Mouse (Mus musculus): ENCODE results near the gene Gm39566.

The Gm39566 gene

GRCm38 (mm10) chr11:69797924-69798323, 17.2 kb downstream of the Gm39566 start:
- DNase-seq (ENCODE audit: low read depth, low spot score) = no peak

DNA sequence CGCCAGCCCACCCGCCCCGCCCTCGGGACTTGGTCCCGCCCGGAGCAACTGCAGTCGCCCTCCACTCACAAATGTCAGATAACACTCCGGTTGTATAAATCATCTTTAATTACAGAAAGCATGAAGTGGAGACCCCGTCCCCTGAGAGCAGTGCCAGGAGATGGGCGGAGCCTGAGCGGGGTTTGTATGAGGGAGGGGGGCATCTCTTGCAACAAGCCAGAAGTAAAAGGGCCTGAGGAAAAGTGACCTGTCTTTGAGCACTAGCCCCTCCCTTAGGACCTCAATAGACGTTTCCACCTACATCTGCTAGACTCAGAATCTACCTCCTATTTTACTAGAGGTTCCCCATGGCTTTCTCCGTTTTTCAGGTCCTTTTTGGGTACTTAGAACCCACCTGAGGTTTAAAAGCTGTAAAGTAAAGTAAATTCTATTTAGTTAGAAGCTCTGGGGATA, 19.1 kb downstream of the Gm39566 start:
- DNase-seq (ENCODE audit: low read depth, low spot score) = no peak

DNA sequence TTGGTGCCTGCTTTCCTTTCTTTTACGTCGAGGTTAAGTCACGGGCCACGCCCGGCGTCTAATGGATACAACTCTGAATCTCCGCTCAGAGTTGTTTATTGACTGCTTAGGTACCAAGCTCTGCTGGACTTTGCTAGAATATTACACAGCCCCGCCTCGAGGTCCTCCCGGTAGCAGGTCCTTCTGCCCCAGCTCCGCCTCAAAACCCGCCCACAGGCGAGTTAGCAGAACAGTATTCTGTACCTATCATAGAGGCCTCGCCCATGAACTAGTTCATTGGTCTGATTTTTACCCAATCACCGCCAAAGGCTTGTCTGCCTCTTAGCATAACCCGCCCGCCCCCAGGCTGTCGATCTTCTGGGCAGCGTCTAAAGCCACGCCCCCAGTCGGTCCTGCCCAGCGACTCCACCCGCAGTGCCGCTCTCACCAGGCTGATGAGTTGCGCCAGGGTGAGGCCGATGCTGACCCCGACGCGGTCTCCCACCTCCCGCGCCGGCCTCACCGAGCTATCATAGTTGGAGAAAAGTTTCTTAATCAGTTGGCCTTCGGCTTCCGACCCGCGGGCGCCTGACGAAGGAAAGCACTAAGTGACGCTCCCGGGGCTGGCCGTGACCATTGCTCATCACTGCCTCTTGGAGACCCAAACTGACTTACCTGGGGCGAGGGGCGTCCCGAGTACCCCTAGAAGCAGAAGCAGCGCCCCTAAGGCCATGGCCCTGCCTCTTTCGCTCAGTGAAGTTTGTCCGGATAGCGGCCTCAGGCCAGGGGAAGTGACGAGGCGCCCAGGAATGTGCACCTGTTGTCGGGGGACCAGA, 19.7 kb downstream of the Gm39566 start, which contains the start of gene Chrnb1:
TSS of gene Chrnb1 (minus strand) at position 776 of the 815 bp plus-strand sequence.
- DNase-seq (ENCODE audit: low read depth, low spot score) = peak; percentile 98

DNA sequence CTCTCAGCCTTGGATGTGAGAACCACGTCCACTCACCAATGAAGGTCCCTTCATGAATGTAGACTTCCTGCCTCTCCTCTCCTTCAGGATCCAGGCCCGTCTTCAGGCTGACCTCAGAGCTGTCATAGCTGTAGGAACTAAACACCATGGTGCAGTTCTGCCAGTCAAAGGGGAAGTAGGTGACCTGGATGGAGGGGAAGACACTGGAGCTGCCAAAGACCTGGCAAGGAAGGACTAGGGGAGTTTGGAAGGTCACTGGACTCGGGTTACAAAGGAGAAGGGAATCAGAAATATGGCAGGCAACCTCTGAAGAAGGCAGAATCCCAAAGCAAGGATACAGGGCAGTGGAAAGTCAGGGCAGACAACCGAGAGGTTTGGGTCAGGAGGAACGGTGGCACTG, 21.7 kb downstream of the Gm39566 start:
- no peak for DNase-seq (ENCODE audit: low read depth, low spot score)

- no peak for DNase-seq (ENCODE audit: low read depth, low spot score)
Measured at GRCm38 (mm10) chr11:69791420-69791819, 23.7 kb downstream of the Gm39566 start.

- peak; percentile 41 for DNase-seq (ENCODE audit: low read depth, low spot score)
Measured at GRCm38 (mm10) chr11:69789431-69789830, 25.7 kb downstream of the Gm39566 start.

- DNase-seq (ENCODE audit: low read depth, low spot score) = peak; percentile 77
Measured at GRCm38 (mm10) chr11:69787306-69787705, 27.8 kb downstream of the Gm39566 start.

DNA sequence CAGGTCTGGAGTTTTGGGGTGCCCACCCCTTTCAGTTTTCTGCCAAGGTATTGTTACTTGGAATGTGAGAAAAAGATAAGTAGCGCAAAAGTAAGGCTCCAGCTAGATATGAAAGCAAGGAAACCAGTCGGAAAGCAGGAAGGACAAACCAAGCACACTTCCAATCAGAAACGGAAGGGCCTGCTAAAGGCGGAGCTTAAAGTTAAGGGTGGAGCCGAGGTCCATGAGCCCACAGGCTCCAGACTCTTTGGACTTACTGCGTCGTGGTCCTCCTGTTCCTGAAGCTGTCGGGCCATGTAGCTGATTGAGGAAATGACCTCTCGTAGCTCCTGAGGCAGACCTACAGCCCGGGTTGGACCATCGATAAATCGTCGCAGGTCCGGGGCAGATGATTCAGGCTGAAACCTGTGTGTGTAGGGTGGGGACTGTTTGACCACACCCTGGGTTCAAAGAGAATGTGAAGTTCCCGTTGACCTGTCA, 30.3 kb downstream of the Gm39566 start:
- DNase-seq (ENCODE audit: low read depth, low spot score) = peak; percentile 97

GRCm38 (mm10) chr11:69781828-69782227, 33.3 kb downstream of the Gm39566 start:
- DNase-seq (ENCODE audit: low read depth, low spot score) = peak; percentile 87

GRCm38 (mm10) chr11:69778985-69779384, 36.1 kb downstream of the Gm39566 start:
- no peak for DNase-seq (ENCODE audit: low read depth, low spot score)

DNA sequence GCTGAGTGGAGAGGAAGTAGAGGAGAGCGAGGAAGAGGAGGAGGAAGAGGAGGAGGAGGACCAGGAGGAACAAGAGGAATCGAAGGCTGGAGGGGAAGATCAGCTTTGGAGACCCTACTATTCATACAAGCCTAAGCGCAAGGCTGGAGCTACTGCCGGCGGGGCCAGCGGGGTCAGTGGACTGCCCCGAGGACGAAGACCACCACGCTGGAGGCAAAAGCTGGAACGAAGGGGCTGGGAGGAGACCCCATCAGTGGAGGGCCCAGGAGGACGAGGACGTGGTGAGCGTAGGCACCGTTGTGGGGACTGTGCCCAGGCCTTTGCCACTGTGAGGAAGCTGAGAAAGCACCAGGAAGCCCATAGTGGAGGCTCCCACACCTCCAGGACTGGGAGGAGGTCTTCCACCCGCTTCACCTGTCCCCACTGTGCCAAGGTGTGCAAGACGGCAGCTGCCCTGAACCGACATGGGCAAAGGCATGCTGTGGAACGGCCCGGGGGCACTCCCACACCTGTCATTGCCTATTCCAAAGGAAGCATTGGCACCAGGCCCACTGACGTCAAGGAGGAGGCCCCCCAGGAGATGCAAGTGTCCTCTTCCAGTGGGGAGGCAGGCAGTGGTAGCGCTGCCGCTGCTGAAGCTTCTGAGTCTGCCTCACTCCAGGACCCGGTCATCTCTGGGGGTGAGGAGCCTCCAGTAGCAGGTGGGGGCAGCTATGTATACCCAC, 36.7 kb downstream of the Gm39566 start:
- DNase-seq (ENCODE audit: low read depth, low spot score) = no peak

- no peak for DNase-seq (ENCODE audit: low read depth, low spot score)
Measured at GRCm38 (mm10) chr11:69777504-69778257, 37.4 kb downstream of the Gm39566 start.

DNA sequence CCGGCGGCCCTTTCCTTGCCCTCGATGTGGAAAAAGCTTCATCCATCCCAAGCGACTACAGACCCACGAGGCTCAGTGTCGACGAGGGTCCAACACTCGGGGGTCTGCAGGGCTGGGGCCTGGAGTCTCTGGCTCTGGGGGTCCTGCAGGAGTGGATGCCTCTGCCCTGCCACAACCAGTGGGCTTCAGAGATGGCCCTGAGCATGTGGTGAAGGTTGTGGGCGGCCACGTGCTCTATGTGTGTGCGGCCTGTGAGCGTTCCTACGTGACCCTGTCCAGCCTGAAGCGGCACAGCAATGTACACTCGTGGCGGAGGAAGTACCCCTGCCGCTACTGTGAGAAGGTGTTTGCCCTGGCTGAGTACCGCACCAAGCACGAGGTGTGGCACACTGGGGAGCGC, 38.6 kb downstream of the Gm39566 start:
- no peak for DNase-seq (ENCODE audit: low read depth, low spot score)

GRCm38 (mm10) chr11:69775716-69776115, 39.4 kb downstream of the Gm39566 start:
- no peak for DNase-seq (ENCODE audit: low read depth, low spot score)

- no peak for DNase-seq (ENCODE audit: low read depth, low spot score)
Measured at GRCm38 (mm10) chr11:69774961-69775360, 40.1 kb downstream of the Gm39566 start.

DNA sequence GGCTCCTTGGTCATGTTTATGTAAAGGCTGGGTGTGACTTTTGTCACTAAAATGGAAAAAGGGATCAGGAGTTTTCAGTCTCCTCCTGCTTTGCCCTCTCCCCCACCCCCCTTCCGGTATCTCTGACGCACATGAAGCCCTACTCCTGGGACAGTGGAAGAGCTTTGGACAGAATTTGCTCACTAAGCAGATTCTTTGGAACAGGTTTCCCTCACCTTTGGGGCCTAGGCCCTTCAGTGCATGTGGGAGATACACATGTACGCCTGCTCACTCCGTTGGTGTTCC, 47.5 kb downstream of the Gm39566 start:
- no peak for DNase-seq (ENCODE audit: low read depth, low spot score)

DNA sequence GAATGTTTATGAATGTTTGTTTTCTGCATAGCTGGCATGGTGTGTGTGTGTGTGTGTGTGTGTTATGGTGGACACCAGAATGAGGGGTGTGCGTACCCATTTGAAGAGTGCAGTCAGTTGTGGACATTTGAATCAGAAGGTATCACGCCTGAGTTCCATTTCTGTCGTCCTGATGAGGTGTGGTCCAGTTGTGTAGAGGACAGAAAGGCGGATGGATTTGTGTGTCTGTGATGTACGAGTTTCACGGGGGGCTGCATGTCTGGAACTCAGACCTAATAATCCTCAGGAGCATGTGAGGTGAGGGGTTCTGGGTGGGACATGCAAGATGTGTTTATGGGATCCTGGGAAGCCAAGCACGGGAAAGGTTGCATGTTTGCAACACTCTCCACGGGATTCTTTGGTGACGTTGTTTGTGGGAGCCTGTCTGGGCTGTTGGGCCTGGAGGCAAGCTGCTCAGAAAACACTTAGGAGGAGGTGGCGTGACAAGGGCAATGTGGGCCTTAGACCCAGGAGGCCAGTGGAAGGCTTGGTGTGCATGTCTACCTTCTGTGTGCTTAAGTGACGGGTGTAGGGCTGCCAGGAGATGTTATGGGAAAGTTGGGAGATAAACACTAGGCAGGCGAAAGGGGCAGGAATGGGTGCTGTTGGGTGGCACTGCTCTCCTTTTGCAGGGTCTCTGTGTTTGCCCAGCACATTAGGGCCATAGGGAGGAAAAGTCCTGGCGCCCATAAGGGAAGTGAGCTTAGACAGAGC, 48.0 kb downstream of the Gm39566 start:
- DNase-seq (ENCODE audit: low read depth, low spot score) = no peak

GRCm38 (mm10) chr11:69766126-69766609, 48.9 kb downstream of the Gm39566 start:
- peak; percentile 58 for DNase-seq (ENCODE audit: low read depth, low spot score)

GRCm38 (mm10) chr11:69765221-69766125, 49.6 kb downstream of the Gm39566 start, which contains the start of gene Zbtb4:
TSS of gene Zbtb4 (plus strand) at chr11:69765912.
- DNase-seq (ENCODE audit: low read depth, low spot score) = peak; percentile 34

GRCm38 (mm10) chr11:69763551-69763950, 51.5 kb downstream of the Gm39566 start:
- peak; percentile 76 for DNase-seq (ENCODE audit: low read depth, low spot score)
